Mouse (Mus musculus) testis, adult 2 months (tissue): Measurements from ENCODE around the gene Ccdc157.

ENCODE experiments used
- CTCF ChIP-seq: fragments of 200-500 bp; IDR thresholded peaks from 2 replicates; pipeline ENCODE4 v1.5.1; 2012; ENCODE audit warnings: low read depth, mild to moderate bottlenecking, inconsistent platforms, low read length, moderate library complexity; ENCODE audit not compliant: control insufficient read depth, insufficient read depth, insufficient replicate concordance
- POLR2A ChIP-seq: fragments of 200-500 bp; IDR thresholded peaks from 2 replicates; pipeline ENCODE4 v1.6.1; 2012; ENCODE audit warnings: low read depth, mild to moderate bottlenecking, inconsistent platforms, low read length, moderate library complexity; ENCODE audit not compliant: control insufficient read depth

DNA sequence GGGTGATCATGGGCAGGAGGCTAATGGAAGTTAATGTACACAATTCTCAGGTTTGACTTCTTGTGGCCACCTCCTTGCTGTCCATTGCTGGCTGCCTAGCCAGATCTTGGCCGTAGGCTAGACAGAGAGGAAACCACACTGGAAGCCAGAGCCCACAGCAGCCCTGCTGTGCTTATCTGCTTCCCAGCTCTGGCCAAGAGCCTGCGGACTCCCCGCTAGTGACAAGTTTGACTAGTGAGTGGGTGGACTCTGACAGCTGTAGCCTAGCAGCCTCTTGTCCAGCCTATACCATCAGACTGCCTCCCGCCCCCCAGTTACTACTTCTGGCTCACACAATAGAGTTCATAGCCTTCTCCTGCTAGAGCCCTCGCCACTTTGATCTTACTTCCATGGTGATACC, 40.5 kb downstream of the Ccdc157 start:
- TF ChIP-seq CTCF (no peak), POLR2A (no peak)
